Mouse (Mus musculus) retina, adult 2 months (tissue): Measurements from ENCODE around the gene Scoc.
"Not testable (repeated sequence)": the region's sequence is repeated elsewhere in the genome, so short reads cannot be mapped to it uniquely, and the experiment has no call there.

Experiments
- DNase-seq: peaks from one replicate; pipeline ENCODE4 v3.0.0-alpha.2; 2012; ENCODE audit warnings: low read depth, low spot score

Scoc gene

GRCm38 (mm10) chr8:83458222-83458621, at the start of gene Scoc:
TSS of gene Scoc (minus strand) at chr8:83458391.
- DNase-seq = no peak

GRCm38 (mm10) chr8:83459606-83460005, 1.4 kb upstream of the Scoc start:
- no peak for DNase-seq

DNA sequence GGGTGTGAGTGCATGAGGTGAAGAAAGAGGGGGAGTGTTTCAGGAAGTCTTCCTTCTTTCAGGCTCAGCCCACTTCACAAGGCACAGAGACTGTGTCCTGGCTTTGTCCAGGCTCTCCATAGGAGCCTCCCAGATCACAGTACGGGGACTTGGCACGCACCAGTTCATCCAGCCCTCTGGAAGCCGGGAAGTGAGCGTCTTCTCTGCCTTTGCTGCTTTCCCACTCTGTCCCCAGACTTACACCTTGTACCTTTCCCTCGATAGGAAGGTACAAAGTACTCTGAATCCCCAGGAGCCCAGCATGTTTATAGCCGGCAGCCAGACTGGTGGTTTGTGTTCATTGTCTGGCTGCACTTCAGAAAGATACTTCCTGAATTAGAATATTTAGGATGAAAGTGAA, 1.1 kb downstream of the Scoc start:
- no peak for DNase-seq

GRCm38 (mm10) chr8:83451056-83451455, 7.1 kb downstream of the Scoc start:
- DNase-seq = no peak

DNA sequence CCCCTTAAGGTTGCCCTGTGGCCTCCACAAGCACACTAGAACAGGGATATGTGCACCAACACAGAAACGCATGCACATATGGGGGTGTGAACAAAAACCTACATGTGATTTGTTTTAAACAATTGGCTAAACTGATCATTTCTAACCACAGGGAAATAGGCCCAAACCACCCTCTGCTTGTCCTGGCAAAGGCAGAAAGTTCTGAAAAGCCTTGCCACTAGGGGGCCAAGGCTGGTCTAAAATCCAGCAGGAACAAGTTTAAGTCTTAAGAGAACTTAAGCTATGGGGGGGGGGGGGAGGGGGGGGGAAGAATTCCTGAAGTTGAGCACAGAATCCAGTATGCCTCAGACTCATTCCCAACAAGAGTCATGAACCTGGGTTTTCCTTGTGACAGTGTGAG, 8.2 kb downstream of the Scoc start:
- no peak for DNase-seq

- DNase-seq = no peak
Observed at GRCm38 (mm10) chr8:83443052-83443400, 15.2 kb downstream of the Scoc start.

DNA sequence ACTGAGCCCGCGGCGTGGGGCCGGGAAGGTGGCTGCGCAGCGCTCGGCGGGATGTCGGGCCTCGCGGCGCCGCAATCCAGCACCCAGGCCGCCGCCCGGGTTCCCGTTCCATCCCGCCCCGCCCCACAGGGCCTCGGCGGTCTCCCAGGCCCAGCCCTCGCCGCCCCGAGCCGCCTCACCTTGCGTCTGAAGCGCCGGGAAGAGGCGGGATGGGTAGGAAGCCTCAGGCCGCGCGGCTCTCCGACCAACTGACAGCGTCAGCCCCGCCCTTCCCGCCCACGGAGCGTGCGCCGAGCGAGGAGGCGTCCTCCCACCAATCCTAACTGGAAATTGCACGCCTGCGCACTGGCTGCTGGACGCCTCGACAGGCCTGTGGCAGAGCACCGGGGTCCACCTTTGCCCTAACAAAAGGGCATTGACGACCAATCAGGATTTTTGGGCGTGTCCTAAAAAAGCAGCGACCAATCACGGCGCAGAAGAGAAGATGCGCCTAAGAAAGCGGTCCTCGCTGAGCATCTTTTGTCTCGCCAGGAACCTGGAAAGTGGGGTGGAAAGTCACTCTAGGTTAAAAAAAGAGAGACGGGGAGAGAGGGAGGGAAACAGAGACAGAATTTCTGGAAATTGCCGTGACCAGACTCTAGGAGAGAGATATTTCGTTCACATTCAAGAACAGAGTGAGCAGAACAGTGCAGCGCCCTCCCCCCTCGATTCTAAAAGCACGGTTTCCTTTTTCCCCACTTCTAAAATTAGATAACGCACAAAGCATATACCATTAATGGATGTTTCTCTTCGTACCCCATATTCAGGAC, 15.7 kb downstream of the Scoc start:
- peak; percentile 93 for DNase-seq

- no peak for DNase-seq
Observed at GRCm38 (mm10) chr8:83441656-83442242, 16.4 kb downstream of the Scoc start.

DNA sequence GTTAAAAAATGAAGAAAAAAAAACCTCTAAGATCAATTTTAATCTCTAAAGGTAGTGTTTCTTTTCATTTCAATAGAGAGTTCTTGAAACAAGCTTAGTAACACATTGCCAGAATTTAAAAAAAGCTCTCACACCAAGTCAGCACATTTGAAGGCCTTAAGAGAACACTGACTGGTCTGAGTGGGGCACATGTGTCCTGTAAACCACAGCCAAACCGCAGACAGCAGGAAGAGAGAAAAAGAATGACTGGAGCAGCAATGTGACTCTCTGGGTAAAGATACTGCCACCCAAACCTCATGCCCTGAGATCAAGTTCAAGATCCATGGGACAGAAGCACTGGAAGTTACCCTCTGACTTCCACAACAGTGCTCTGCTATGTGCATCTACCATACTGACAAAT, 21.1 kb downstream of the Scoc start:
- DNase-seq = no peak

- DNase-seq = no peak
Observed at GRCm38 (mm10) chr8:83429071-83429524, 29.1 kb downstream of the Scoc start.

GRCm38 (mm10) chr8:83428621-83429020, 29.6 kb downstream of the Scoc start:
- DNase-seq = not testable (repeated sequence)

DNA sequence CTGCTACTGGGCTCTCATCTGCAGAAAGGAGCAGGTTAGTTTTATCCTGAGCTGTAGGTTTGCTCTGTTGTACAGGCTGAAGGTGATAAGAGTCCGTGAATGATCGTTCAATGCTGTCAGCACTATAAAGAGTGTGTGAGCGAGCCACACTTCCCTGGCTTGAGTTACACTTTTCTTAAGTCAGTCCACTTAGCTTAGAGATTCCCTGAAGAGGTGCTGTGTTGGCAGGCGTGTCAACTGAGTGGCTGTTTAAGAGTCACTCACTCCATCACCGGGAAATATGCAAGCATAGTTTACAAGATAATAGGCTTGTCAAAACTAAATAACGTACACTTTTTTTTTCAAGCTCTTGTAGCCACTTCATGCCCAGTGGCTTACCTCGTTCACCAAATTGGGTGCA, 31.2 kb downstream of the Scoc start:
- DNase-seq = no peak

DNA sequence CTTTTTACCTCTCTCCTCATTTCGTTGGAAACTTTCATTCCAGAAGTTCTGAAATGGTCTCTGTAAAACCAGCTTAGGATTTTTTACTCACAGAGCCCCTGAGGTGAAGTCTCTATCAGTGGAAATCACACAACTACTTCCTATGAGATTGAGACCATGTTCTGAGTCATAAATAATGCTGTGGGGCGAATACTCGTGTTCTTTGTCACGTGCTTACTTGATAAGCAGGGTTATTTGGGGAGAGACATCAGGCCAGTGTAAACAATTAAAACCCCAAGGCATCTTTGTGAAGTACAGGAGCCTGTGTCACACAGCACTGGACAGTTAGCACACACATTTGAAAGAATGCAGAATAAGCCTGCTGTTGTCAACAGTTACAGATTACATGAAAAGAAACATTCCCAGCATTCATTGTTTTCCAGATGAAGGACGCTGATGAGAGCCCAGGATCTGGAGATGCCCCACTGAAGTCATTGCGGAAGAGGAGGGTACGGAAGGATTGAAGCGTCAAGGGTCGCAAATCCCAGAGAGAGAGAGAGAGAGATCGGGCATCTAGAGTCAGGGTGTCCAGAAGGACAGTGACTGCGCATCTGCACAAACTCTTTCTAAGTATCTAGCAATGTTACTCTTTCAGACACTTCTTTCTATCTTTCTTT, 32.0 kb downstream of the Scoc start:
- no peak for DNase-seq

- no peak for DNase-seq
Observed at GRCm38 (mm10) chr8:83425202-83425601, 33.0 kb downstream of the Scoc start.

DNA sequence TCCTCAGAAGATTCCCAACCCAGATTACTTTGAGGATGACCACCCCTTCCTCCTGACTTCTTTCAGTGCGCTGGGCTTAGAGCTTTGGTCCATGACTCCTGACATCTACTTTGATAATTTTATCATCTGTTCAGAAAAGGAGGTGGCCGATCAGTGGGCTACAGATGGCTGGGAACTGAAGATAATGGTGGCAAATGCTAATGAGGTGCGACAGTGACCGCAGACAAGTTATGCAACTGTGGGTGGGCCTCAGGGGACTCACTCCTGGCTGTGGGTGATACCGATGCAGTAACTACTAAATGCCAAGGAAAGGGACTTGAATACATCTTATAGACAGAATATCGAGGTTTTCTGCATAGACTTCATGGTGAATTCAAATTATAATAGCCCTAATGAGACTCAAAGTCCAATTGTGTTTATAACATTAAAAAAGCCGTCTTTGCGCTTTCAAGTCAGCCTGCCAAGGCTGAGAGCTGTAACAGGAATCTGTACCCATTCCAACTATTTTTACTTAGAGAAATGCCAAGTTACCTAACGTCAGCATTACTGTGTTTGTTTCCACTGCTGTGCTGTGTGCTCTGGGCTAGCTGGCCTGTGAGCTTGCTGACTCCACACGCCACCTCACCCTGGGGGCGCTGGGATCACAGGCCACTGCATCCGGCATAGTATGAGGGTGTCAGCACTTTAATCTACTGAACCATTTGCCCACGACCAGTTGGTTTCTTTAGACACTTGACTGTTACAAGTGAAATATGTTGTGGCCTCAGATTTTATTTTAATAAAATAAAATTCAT, 35.0 kb downstream of the Scoc start:
- DNase-seq = no peak

- DNase-seq = no peak
Observed at GRCm38 (mm10) chr8:83421354-83421753, 36.8 kb downstream of the Scoc start.

DNA sequence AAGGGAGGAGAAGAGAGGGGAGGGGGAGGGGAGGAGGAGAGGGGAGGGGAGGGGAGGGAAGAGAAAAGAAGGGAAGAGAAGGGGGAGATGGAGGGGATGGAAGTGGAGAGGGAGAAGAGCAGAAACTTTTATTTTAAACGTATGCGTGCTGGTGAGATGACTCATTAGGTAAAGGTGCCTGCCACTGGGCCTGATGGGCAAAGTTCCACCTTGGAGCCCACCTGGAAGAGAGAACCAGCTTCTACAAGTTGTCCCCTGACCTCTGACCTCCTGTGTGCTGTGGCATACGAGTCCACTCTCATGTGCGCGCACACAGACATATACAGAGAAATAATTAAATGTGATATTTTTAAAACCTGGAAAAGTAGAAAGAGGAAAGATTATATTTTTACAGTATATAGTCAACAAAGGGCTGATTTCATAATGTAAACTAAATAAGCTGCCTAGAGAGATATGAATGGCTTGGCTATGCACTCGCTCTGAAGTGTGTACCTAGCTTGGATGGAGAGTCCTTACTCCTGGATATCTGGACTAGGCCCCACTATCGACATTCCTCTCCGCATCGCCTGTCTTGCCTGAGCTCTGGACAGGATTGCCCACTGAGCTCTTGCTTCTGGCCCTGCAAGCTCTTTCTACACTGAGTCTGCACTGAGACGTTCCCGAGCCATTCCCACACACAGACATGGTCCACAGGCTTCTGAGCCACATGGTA, 39.2 kb downstream of the Scoc start:
- DNase-seq = no peak

- DNase-seq = no peak
Observed at GRCm38 (mm10) chr8:83417970-83418369, 40.2 kb downstream of the Scoc start.

DNA sequence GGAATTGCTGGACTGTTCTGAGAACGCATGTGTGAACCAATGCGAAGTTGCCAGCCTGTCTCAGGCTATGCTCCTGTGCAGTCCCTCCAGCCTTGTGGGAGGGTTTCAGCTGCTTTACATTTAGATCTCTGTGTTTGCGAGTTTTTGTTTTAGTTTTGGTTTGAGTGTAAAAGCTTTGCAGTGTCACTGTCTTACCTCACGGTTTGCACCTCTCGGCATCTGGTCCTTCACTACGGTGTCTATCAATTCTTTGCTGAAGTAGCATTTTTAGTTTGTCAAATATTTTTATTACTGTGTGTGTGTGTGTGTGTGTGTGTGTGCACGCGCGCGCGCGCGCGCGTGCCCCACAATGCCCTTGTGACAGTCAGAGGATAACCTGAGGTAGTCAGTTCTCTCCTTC, 41.3 kb downstream of the Scoc start:
- no peak for DNase-seq

GRCm38 (mm10) chr8:83408496-83408895, 49.7 kb downstream of the Scoc start:
- DNase-seq = no peak

DNA sequence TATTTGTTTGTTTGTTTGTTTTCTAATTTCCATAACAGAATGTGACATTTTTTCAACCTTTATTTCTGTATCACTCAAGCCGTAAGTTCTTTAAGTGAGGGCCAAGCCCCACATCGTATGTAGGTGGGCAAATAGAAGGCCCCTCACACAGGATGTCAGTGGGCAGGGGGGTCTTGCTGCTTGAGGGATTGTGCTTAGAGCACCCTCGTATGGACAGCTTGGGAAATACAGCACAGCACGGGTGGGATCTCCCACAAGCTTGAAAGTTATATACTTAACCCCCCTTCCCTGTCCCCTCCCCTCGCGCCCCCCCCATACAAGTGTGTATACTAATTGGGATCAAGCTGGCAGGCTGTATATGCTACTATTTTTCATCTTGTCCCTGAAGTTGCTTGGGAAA, 51.4 kb downstream of the Scoc start:
- DNase-seq = no peak
